Mouse (Mus musculus) lung, adult 2 months (tissue): ENCODE measurements around the gene Mapk14. TPM values are rescaled to one million over a fixed set of nuclear protein-coding genes. Genes with fewer than 3 reads are reported as not detected.
A peak's percentile ranks its signal among the peaks of the same experiment; 100 is the strongest.

Experiments
- DNase-seq: peaks from one replicate; pipeline ENCODE4 v3.0.0; 2022
- H3K4me1 ChIP-seq: fragments of 200-500 bp; 2 replicates; pipeline ENCODE4 v1.6.1; 2011; ENCODE audit warnings: low read length; ENCODE audit not compliant: control insufficient read depth, insufficient read depth
- H3K4me3 ChIP-seq: fragments of 200-500 bp; replicated peaks from 2 replicates; pipeline ENCODE3; 2011; ENCODE audit warnings: low read depth, mild to moderate bottlenecking, control low read depth, low read length; ENCODE audit errors: extremely low read depth
- CTCF ChIP-seq: fragments of 200-500 bp; IDR thresholded peaks from 2 replicates; pipeline ENCODE4 v1.5.1; 2011; ENCODE audit warnings: mild to moderate bottlenecking, low read length, control low read depth; ENCODE audit not compliant: insufficient read depth
- POLR2A ChIP-seq: fragments of 200-500 bp; IDR thresholded peaks from 2 replicates; pipeline ENCODE4 v1.6.1; 2011; ENCODE audit warnings: low read depth, mild to moderate bottlenecking, control low read depth, low read length, borderline replicate concordance; ENCODE audit errors: extremely low read depth
- WGBS: fragments of 180-500 bp; shearing (Covaris S2); methylation state at CpG from one replicate; pipeline ENCODE4 v1.1.7; 2018; 5-methylcytosine and 5-hydroxymethylcytosine counted together
- polyA plus RNA-seq: library from polyadenylated mRNA; depleted of rRNA; stranded (reverse); fragments of >200 nt; gene quantifications from 2 replicates; pipeline ENCODE4 v1.2.3, GENCODE M21; 2012; rRNA removed

Mapk14 gene
- polyA plus RNA-seq: 74.3 and 97.5 TPM in 2 replicates

DNA sequence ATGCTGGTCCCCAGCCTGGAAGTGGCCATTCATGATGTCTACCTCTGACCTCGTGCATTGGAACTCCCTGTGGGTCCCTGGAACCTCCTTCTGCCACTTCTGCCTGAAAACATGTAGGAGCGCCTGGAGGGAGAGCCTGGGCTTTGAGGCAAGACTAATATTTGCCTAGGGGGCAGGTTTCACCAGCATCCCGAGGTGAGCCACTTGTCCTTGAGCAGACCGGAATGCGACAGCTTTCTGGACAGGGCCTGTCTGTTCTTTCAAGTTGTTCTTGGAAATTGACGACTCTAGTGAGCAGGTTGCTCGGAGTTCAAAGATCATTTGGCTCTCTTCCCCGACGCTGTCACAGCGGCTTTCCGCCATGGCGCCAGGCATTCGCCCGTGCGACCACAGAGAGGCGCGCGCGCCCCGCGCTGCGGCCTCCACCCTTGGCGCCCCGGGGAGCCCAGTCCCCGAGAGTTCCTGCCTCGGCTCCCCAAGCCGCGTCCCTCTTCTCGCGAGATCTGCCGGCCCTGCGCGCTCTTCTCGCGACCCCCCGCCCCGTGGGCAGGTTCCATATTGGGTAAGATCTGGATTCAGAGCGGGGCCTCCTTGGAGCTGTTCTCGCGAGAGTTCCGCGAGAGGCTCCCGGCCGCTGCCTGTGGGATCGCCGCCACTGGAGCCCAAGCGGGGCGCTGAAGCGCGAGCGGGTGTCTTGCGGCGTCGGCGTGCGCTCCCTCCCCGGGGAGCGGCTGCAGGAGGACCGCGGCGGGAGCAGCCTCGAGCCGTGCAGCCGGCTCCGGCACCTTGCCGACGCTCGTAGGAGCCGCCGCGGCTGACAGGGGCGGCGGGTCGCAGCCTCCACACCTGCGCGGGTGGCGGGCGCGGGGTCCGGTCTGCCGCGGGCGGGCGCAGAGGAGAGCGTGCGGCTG lies at the start of gene Mapk14:
TSS of gene Mapk14 (plus strand) at position 554 of the 911 bp plus-strand sequence.
- 3% methylated on average over 86 of the region's 86 CpGs for WGBS
- Histone ChIP-seq H3K4me1 (peaks cover 13% of the 10 kb centered on the region), H3K4me3 (peak within 1 kb of the TSS; percentile 69)
- DNase-seq: peak; percentile 99
- peak; percentile 58; the same call in 1 of the 2 replicates for TF ChIP-seq CTCF
- peak; percentile 94 for TF ChIP-seq POLR2A

- WGBS: 24% methylated on average over 3 of the region's 3 CpGs
- no peaks in the 10 kb centered on the region for H3K4me1 ChIP-seq
- no peak for TF ChIP-seq POLR2A
- DNase-seq: no peak
- no peak overlapping the region for H3K4me3 ChIP-seq
These were observed 47.4 kb upstream of the Mapk14 start for GRCm38 (mm10) chr17:28643697-28644096.

GRCm38 (mm10) chr17:28644112-28644511 lies 47.0 kb upstream of the Mapk14 start:
- TF ChIP-seq CTCF: no peak
- TF ChIP-seq POLR2A: no peak

GRCm38 (mm10) chr17:28646221-28646620 lies 44.9 kb upstream of the Mapk14 start:
- DNase-seq: no peak
- Histone ChIP-seq H3K4me3 (no peak overlapping the region), H3K4me1 (no peaks in the 10 kb centered on the region)
- no peak for TF ChIP-seq POLR2A
- no peak for TF ChIP-seq CTCF
- 62% methylated on average over 3 of the region's 3 CpGs for WGBS

More at GRCm38 (mm10) chr17:28644112-28644511, 47.0 kb upstream of the Mapk14 start:
- DNase-seq: no peak
- WGBS: 31% methylated on average over 4 of the region's 4 CpGs
- H3K4me1 ChIP-seq: no peaks in the 10 kb centered on the region
- no peak overlapping the region for H3K4me3 ChIP-seq

GRCm38 (mm10) chr17:28648607-28649370 lies 42.3 kb upstream of the Mapk14 start:
- Histone ChIP-seq H3K4me1 (no peaks in the 10 kb centered on the region), H3K4me3 (no peak overlapping the region)
- WGBS: 41% methylated on average over 6 of the region's 6 CpGs
- DNase-seq: peak; percentile 28
- TF ChIP-seq CTCF (peak; percentile 67), POLR2A (no peak)

- TF ChIP-seq CTCF (no peak), POLR2A (no peak)
- Histone ChIP-seq H3K4me3 (no peak overlapping the region), H3K4me1 (no peaks in the 10 kb centered on the region)
- 75% methylated on average over 3 of the region's 3 CpGs for WGBS
- DNase-seq: no peak
These were observed 40.9 kb upstream of the Mapk14 start for GRCm38 (mm10) chr17:28650268-28650667.

- DNase-seq: no peak
- TF ChIP-seq POLR2A (no peak), CTCF (no peak)
- no peaks in the 10 kb centered on the region for H3K4me1 ChIP-seq
- H3K4me3 ChIP-seq: no peak overlapping the region
- WGBS: 24% methylated on average over 4 of the region's 4 CpGs
These were observed 33.2 kb upstream of the Mapk14 start for GRCm38 (mm10) chr17:28657936-28658335.

DNA sequence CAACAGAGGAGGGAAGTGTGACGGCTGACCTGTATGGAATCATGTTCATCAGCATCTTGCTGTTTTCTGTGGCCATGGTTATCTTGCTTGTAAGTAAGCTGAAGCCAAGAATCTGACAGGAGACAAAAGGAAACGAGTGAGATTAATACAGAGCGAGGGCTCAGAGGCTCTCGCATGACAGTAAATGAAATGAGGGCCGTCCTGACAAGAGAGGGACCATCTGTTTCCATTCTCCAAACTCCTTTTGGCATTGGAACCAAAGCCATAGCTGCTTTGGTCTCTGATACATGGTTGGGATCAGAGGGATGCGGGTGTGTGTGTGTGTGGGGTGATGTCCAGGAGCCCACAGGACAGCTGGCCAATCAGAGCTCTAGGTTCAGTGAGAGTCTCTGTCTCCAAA lies 31.6 kb upstream of the Mapk14 start:
- Histone ChIP-seq H3K4me1 (no peaks in the 10 kb centered on the region), H3K4me3 (no peak overlapping the region)
- no peak for DNase-seq
- TF ChIP-seq POLR2A (no peak), CTCF (no peak)
- WGBS: 60% methylated on average over 6 of the region's 6 CpGs

DNA sequence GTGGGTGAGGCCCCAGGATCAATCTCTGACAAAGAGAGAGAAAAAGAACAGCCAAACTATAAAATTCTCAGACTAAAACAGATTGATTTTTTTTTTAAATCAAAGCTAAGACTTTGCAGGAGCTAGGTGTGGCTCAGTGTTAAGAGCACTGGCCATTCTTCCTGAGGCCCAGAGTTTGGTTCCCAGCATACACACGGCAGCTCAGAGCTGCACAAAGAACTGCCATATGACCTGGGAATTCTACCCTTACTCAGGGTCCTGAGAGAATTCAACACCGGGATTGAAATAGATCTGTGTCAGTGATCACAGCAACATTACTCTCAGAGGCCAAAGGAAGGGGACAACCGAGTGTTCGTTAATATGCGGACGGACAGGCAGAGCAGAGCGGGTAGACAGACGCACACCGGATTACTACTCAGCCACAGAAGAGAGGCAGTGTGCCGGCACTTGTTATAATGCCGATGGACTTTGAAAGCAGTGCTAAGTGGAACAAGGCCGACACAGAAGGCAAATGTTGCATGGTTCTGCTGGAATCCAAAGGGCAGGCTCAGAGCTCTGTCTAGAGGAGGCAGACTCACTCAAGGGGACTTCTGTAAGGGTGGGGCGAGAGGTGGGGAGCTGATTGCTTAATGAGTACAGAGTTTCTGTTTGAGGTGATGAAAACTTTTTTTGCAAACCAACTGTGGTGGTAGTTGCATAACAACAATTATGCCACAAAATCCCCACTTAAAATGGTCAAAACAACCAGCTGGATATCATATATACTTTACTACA lies 8.6 kb upstream of the Mapk14 start:
- no peak overlapping the region for H3K4me3 ChIP-seq
- DNase-seq: no peak
- no peaks in the 10 kb centered on the region for H3K4me1 ChIP-seq
- TF ChIP-seq POLR2A (no peak), CTCF (no peak)
- WGBS: 67% methylated on average over 13 of the region's 13 CpGs

DNA sequence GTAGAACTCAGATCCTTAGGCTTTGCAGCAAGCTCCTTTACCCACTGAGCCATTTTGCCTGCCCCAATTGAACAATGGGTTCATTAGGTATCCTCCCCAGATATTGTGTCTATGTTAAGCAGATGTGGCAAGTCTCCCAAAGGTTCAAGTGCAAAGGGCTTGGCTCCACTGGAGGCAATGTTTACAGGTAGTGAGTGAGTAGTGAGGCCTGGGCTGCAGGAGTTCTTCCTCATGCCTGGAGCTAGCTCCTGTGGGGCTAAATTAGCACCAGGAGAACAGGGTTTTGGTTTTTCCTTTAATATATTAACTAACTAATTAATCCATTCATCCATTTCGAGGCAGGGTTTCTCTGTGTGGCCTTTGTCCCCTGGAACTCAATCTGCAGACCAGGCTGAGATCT lies 7.5 kb upstream of the Mapk14 start:
- no peak overlapping the region for H3K4me3 ChIP-seq
- no peaks in the 10 kb centered on the region for H3K4me1 ChIP-seq
- TF ChIP-seq CTCF (no peak), POLR2A (no peak)
- no peak for DNase-seq
- 62% methylated on average over 1 of the region's 1 CpGs for WGBS
